Comparison of ENCODE assay signal across 9 mouse cellular contexts in the genomic region with DNA sequence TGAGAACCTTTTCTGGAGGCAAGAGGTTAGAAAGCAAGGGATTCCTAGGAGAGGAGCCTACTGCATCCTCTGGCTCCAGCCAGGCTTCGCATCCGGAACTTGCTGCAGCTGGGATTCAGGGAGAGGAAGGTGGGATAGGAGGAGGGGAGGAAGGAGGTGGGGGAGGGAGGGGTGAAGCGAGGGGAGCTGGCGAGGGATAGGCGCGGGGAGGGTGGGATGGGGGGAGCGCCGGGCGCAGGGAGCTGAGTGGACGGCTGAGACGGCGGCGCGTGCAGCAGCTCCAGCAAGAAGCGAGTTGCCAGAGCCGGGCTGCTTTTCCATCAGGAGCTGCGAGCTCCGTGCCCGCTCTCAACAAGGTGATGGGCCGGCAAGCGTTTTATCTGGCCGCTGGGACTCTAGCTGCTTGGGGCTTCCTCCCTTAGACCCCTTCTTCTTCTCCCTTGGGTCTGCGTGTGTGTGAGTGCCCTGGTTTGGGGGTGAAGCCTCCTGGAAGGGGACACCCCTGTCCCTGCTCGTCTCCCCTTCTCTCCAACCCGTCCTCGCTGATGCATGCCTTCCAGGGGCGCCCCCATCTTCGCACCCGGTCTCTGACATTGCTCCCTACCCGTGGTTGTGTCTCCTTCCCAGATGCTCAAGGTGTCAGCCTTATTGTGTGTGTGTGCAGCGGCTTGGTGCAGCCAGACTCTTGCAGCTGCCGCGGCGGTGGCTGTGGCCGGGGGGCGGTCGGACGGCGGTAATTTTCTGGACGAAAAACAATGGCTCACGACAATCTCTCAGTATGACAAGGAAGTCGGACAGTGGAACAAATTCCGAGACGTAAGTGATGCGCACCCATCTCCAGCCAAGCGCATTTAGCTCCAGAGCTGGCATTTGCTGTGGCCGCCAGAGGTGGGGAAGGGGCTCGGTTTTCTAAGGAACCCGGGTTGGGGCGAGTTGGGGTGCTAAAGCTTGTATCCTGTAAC. TPM values are rescaled to one million over a fixed set of nuclear protein-coding genes. Genes with fewer than 3 reads are reported as not detected.
DNase-seq lines count a peak whose midpoint lies in the region; ATAC-seq and TF ChIP-seq lines count a peak whose summit lies in the region.
"Had no signal": no experiment of that assay in that cellular context is flagged by ENCODE, and none has a peak within 500 bp of the region (broad histone marks: within the 10 kb centered on the region; RNA-seq: fewer than 3 reads in every experiment).

No protein-coding gene starts in this region.

- no peaks in the 10 kb centered on the region for H3K36me3 ChIP-seq in kidney, embryonic 14.5 days (ENCODE audit: control insufficient read depth, insufficient read depth, low read length)
- H3K36me3 ChIP-seq in midbrain, postnatal 0 days (ENCODE audit: insufficient read depth, low read length): no peaks in the 10 kb centered on the region

- H3K4me3 ChIP-seq in kidney, embryonic 14.5 days (ENCODE audit: low read length): peak overlapping the region; percentile 39
- peak overlapping the region; percentile 89 for H3K4me3 ChIP-seq in cortical plate, adult 2 months (ENCODE audit: insufficient read depth, low read length)
- peak overlapping the region; percentile 63 for H3K4me3 ChIP-seq in midbrain, postnatal 0 days (ENCODE audit: low read depth, low read length)

- no peaks in the 10 kb centered on the region for H3K9me3 ChIP-seq in kidney, embryonic 14.5 days (ENCODE audit: control insufficient read depth, low read length)
- no peaks in the 10 kb centered on the region for H3K9me3 ChIP-seq in midbrain, postnatal 0 days (ENCODE audit: low read length)

- H3K9ac ChIP-seq in kidney, embryonic 14.5 days (ENCODE audit: low read depth, low read length): peak overlapping the region; percentile 38
- peak overlapping the region; percentile 83 for H3K9ac ChIP-seq in midbrain, postnatal 0 days (replicated peaks; ENCODE audit: low read length, poor library complexity, severe bottlenecking)

- 0 out of 2 replicates have a peak, but pooled peaks cover 2% of the 10 kb centered on the region for H3K4me1 ChIP-seq in kidney, embryonic 14.5 days (ENCODE audit: control insufficient read depth, insufficient read depth, low read length)
- no peaks in the 10 kb centered on the region for H3K4me1 ChIP-seq in cortical plate, adult 2 months (ENCODE audit: control insufficient read depth, insufficient read depth, low read length)
- H3K4me1 ChIP-seq in midbrain, postnatal 0 days (ENCODE audit: insufficient read depth, low read length): no peaks in the 10 kb centered on the region

- no peak for DNase-seq in kidney, postnatal 25 days
- DNase-seq in frontal cortex, postnatal 36 days (ENCODE audit: low spot score in 2 of 2): peak; percentile 37 to 54
- peak; percentile 35 to 43 for DNase-seq in left cerebral cortex, adult 8-10 months (ENCODE audit: low spot score in 2 of 2)
- peak; percentile 73 for DNase-seq in midbrain, postnatal 0 days (ENCODE audit: low spot score)
- DNase-seq in urinary bladder, postnatal 36 days (ENCODE audit: low spot score in 2 of 2): no peak

- H3K4me2 ChIP-seq in kidney, embryonic 14.5 days (replicated peaks; ENCODE audit: low read depth, low read length): peak overlapping the region; percentile 94
- H3K4me2 ChIP-seq in midbrain, postnatal 0 days (ENCODE audit: low read depth, low read length, poor library complexity, severe bottlenecking): peak overlapping the region; percentile 74

- no peak for TF ChIP-seq POLR2A in cortical plate, adult 2 months (IDR thresholded peaks at IDR 0.05; ENCODE audit: extremely low read depth, insufficient read depth, low read length)

- no peak for TF ChIP-seq CTCF in cortical plate, adult 2 months (IDR thresholded peaks at IDR 0.05; ENCODE audit: extremely low read depth, insufficient read depth, low read length)
- TF ChIP-seq CTCF in midbrain, postnatal 0 days (IDR thresholded peaks at IDR 0.05): peak; percentile 23; the same call in 1 of the 2 replicates

- peak; percentile 92 for ATAC-seq in kidney, embryonic 14.5 days (ENCODE audit: low FRiP score, low TSS enrichment)
- ATAC-seq in midbrain, postnatal 0 days (ENCODE audit: low FRiP score): peak; percentile 87
- no peak for ATAC-seq in activated CD4-positive, CD25-positive, alpha-beta regulatory T cell, adult 4 months

- no peaks in the 10 kb centered on the region for H3K27me3 ChIP-seq in kidney, embryonic 14.5 days (ENCODE audit: control insufficient read depth, insufficient read depth, low read length)
- no peaks in the 10 kb centered on the region for H3K27me3 ChIP-seq in midbrain, postnatal 0 days (ENCODE audit: insufficient read depth, low read length)

- under 1% methylated on average over 46 of the region's 50 CpGs for WGBS in kidney, embryonic 14.5 days
- under 1% methylated on average over 48 of the region's 50 CpGs for WGBS in midbrain, postnatal 0 days

- H3K27ac ChIP-seq in kidney, embryonic 14.5 days (ENCODE audit: low read depth, low read length): no peak overlapping the region
- peak overlapping the region; percentile 75 for H3K27ac ChIP-seq in cortical plate, adult 2 months (ENCODE audit: insufficient read depth, low read length)
- H3K27ac ChIP-seq in midbrain, postnatal 0 days (ENCODE audit: low read depth, low read length): peak overlapping the region; percentile 65
- H3K27ac ChIP-seq: macrophage had no signal

RNA-seq across cellular contexts. Expression of gene Spock3, which starts 0.6 kb away (rescaled TPM):
- polyA plus RNA-seq in kidney, embryonic 14.5 days (2014; fragmentation: Nextera tagmentation; extraction: Ambion mirVana): 2.0 TPM in 2 replicates
- 49.8 and 62.1 TPM in 2 replicates for polyA plus RNA-seq in cortical plate, adult 2 months (2012; rRNA removed)
- total RNA-seq in left cerebral cortex, adult 8-10 months (2022): 100 to 1,000 TPM in 3 of 4 experiments, 10 to 100 TPM in 1; 99.3 to 122 (median 113) TPM
- 63.4 and 73.5 TPM in 2 replicates for total RNA-seq in midbrain, postnatal 0 days (2014; rRNA removed)
- 91.7 and 92.2 TPM in 2 replicates for polyA plus RNA-seq in midbrain, postnatal 0 days (2015; fragmentation: Nextera tagmentation; extraction: Ambion mirVana)
- polyA plus RNA-seq in activated CD4-positive, CD25-positive, alpha-beta regulatory T cell, adult 4 months (2017; shearing (Covaris generic)): under 1 TPM in 1 of 2 experiments, not detected in 1; 0.12 TPM
- polyA plus RNA-seq: macrophage had no signal

Comparison
In these comparisons a context has a peak if more than half of its experiments do, and no peak if none do; other contexts are left out.
1. H3K4me3 ChIP-seq: peak in every context shown above with its lines; median percentile 89 in cortical plate, adult 2 months; 63 in midbrain, postnatal 0 days; 39 in kidney, embryonic 14.5 days.
2. DNase-seq: peak in frontal cortex, postnatal 36 days (2 of 2), left cerebral cortex, adult 8-10 months (2 of 2) and midbrain, postnatal 0 days (single experiment); none in kidney, postnatal 25 days (0 of 2) and urinary bladder, postnatal 36 days (0 of 2).
3. RNA of gene Spock3, which starts 0.6 kb away (polyA plus RNA-seq): 91.7 to 92.2 TPM in midbrain, postnatal 0 days and 49.8 to 62.1 TPM in cortical plate, adult 2 months; 2.0 TPM in kidney, embryonic 14.5 days and 0.12 TPM in activated CD4-positive, CD25-positive, alpha-beta regulatory T cell, adult 4 months; every median in the first group is over 10 times any median in the second.